Mouse (Mus musculus) natural killer cell, adult 2 months (primary cell): Measurements from ENCODE around the gene Nek7.
A peak's percentile ranks its signal among the peaks of the same experiment; 100 is the strongest.

Experiments
- DNase-seq, 2 experiments: peaks; one replicate each; pipeline ENCODE4 v3.0.0; 2022; ENCODE audit warnings: low spot score in 2 of 2

Gene Nek7

GRCm38 (mm10) chr1:138571038-138571441 is 48.9 kb downstream of the Nek7 start:
- no peak for DNase-seq

- no peak for DNase-seq
Measured at GRCm38 (mm10) chr1:138568434-138569232, 51.3 kb downstream of the Nek7 start.

GRCm38 (mm10) chr1:138567946-138568345 is 52.0 kb downstream of the Nek7 start:
- DNase-seq: no peak

- DNase-seq: no peak
Measured at GRCm38 (mm10) chr1:138564677-138565076, 55.3 kb downstream of the Nek7 start.

GRCm38 (mm10) chr1:138560733-138561132 is 59.2 kb downstream of the Nek7 start:
- peak; percentile 9 to 13 for DNase-seq

GRCm38 (mm10) chr1:138559213-138560101 is 60.5 kb downstream of the Nek7 start:
- peak; percentile 63 to 73 for DNase-seq

- peak; percentile 5 to 28 for DNase-seq
Measured at GRCm38 (mm10) chr1:138558342-138558741, 61.6 kb downstream of the Nek7 start.

- DNase-seq: no peak
Measured at GRCm38 (mm10) chr1:138554926-138555325, 65.0 kb downstream of the Nek7 start.

- DNase-seq: no peak
Measured at GRCm38 (mm10) chr1:138550184-138550583, 69.8 kb downstream of the Nek7 start.

- no peak for DNase-seq
Measured at GRCm38 (mm10) chr1:138542170-138542515, 77.8 kb downstream of the Nek7 start.

- DNase-seq: peak; percentile 5 to 24
Measured at GRCm38 (mm10) chr1:138541495-138542169, 78.3 kb downstream of the Nek7 start.

- no peak for DNase-seq
Measured at GRCm38 (mm10) chr1:138539713-138540112, 80.2 kb downstream of the Nek7 start.

GRCm38 (mm10) chr1:138538217-138538616 is 81.7 kb downstream of the Nek7 start:
- no peak for DNase-seq

GRCm38 (mm10) chr1:138535758-138536574 is 84.0 kb downstream of the Nek7 start:
- no peak for DNase-seq

- DNase-seq: no peak
Measured at GRCm38 (mm10) chr1:138530604-138531003, 89.3 kb downstream of the Nek7 start.

GRCm38 (mm10) chr1:138523962-138524361 is 96.0 kb downstream of the Nek7 start:
- DNase-seq: no peak

GRCm38 (mm10) chr1:138518235-138518634 is 101.7 kb downstream of the Nek7 start:
- no peak for DNase-seq

- DNase-seq: peak; percentile 50 to 59
Measured at GRCm38 (mm10) chr1:138517360-138518099, 102.4 kb downstream of the Nek7 start.

GRCm38 (mm10) chr1:138516946-138517345 is 103.0 kb downstream of the Nek7 start:
- DNase-seq: peak; percentile 27 to 41

GRCm38 (mm10) chr1:138515362-138515761 is 104.6 kb downstream of the Nek7 start:
- no peak for DNase-seq

- no peak for DNase-seq
Measured at GRCm38 (mm10) chr1:138513982-138514381, 106.0 kb downstream of the Nek7 start.
